Mouse (Mus musculus): ENCODE measurements at regions not wholly inside any gene's neighbourhood (a gene's known extent, or its start where the extent isn't known, plus 50 kb on each side); places are given as distances from the start of the nearest gene placed in this dataset.
A peak's percentile ranks its signal among the peaks of the same experiment; 100 is the strongest.

DNA sequence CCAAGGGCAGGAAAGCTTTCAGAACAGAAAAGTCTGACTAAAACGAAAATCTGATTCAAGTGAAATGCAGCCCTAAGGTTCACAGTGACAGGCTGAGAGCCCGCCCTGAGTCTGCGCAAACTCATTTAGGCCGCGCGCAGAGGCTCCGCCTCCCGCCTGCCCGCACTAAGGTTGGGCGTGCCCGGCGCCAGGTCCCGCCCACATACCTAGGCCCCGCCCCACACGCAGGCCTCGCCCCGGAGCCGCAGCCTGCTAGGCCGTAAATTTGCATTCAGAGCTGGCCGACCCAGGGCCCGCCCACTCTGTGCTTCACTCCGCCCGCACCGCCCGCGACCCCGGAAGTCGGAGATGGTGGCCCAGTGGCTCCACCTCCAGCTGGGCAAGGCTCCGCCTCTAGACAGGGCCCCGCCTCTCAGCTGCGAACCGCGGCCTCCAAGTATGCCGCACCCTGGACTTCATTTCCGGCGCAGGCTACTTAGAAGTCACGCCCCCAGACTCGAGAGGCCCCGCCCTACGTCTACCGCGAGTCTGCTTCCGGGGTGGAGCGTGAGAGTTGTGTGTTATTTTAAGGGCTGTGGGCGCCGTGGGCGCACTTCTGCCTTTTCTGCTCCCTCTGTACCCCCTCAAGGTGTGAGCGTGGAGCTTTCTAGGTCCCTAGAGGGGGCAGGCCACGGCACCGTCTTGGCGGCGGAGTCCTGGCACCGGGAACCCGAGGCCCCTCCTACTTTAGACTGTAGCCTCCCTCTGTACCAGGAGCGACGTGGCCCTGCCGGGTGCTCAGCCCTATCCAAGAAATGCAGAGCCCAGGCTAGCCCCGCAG lies 52.3 kb upstream of the Wnt7b start:
- TF ChIP-seq CTCF (IDR thresholded peaks at IDR 0.05; ENCODE audit: borderline replicate concordance, extremely low read depth, insufficient read depth, insufficient read length) (no peak), POLR2A (IDR thresholded peaks at IDR 0.05; ENCODE audit: borderline replicate concordance, extremely low read depth, insufficient read depth, insufficient read length, poor library complexity, severe bottlenecking) (peak; percentile 62; the same call in 1 of the 2 replicates)
- peak; percentile 100 for DNase-seq (ENCODE audit: low read depth)

DNA sequence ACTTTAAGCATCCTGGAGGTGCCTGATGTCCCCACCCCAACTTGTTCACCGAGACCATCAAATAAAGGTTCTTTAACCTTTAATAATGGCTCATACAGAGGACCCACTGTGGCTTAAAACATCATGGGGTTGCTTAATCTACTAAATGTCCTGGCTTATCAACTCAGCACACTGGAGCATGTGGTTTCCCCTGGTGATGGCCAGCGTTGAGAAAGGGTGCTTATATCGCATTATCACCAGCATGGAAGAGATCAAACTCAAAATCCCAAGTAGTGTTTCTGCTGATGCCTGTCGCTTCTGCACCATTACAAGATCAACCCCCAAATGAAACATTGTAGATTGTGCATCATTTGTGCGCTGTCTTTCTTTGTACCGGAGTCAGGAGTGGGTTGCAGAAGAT lies 53.2 kb upstream of the Wnt7b start:
- TF ChIP-seq CTCF (IDR thresholded peaks at IDR 0.05; ENCODE audit: borderline replicate concordance, extremely low read depth, insufficient read depth, insufficient read length): no peak
- TF ChIP-seq POLR2A (IDR thresholded peaks at IDR 0.05; ENCODE audit: borderline replicate concordance, extremely low read depth, insufficient read depth, insufficient read length, poor library complexity, severe bottlenecking): no peak
- no peak for DNase-seq (ENCODE audit: low read depth)

DNA sequence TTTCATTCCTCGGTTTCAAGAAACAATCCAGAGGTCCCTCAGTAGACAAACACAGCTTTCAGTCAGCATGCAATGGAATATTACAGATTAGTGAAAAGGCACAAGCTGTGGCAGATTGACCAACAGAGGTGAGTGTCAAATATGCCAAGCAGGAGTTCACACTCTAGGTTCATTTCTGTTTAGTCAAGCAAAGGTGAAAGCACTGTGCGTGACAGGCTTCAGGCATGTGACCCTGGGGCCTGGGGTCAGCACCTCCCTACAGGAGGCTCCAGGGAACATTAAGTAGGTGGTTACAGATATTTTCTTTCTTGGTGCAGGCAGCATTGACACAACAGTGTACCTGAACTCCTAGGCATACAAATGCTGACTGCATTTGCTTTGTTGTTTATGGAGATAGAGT lies 57.3 kb upstream of the Wnt7b start:
- TF ChIP-seq POLR2A (IDR thresholded peaks at IDR 0.05; ENCODE audit: borderline replicate concordance, extremely low read depth, insufficient read depth, insufficient read length, poor library complexity, severe bottlenecking): no peak
- no peak for TF ChIP-seq CTCF (IDR thresholded peaks at IDR 0.05; ENCODE audit: borderline replicate concordance, extremely low read depth, insufficient read depth, insufficient read length)
- DNase-seq (ENCODE audit: low read depth): no peak

DNA sequence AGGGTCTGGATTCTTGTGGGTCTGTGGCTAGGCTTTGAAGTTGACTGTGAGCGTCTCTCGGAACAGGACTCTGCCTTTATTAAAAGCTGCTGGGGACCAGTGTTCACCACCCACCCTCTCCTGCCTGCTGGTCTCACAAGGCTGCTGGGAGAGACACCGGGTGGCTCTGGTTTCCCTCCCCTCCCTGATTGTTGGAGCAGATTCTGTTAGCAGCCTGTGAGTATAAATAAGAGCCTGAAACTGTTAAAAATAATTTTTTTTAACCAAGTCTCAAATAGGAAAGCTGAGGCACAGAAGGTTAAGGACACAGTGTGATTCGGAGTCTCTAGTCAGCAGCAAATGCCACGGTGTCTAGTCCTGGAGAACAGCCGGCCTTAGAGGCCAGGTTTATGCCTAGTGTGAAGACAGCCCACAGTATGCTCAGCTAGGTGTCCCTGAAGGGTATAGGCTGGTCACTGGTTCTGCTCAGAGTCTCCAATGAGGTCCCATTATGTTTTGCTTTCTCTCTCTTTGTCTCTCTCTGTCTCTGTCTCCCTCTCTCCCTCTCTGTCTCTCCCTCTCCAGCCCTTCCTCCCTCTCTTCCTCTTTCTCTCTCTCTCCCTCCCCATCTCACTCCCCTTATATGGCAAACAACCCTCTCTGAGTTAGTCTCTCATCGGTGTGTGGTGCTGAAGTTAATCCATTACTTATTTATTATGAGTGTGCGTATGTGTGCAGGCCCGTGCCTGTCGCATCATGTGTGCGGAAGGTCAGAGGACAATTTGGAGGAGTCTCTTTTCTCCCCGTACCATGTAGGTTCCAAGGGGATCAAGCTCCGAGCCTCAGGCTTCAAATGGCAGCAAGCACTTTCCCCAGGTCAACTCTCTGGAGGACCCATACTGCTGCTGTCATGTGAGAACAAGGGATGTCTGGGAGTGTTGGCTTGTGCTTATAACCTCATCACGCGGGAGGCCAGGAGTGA lies 59.1 kb upstream of the Wnt7b start:
- TF ChIP-seq CTCF (IDR thresholded peaks at IDR 0.05; ENCODE audit: borderline replicate concordance, extremely low read depth, insufficient read depth, insufficient read length) (no peak), POLR2A (IDR thresholded peaks at IDR 0.05; ENCODE audit: borderline replicate concordance, extremely low read depth, insufficient read depth, insufficient read length, poor library complexity, severe bottlenecking) (no peak)
- DNase-seq (ENCODE audit: low read depth): no peak

DNA sequence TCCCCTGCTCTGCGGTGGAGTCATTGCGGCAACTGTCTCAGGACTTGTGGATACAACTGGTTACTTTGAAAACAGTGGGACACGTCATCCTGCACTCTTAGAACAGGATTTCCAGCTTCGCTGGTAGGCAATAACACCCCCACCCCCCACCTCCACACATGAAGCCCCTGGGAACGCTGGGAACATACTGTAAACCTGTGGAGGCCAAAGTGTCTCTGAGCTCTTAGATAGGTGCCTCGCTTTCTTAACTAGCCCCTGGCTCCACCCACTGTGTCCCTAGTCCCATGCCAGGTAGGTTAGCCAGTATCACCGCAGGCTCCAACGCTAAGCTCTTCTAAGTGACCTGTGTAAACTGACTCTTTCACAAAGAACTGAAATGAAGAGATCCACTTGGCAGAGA lies 63.1 kb upstream of the Wnt7b start:
- no peak for TF ChIP-seq CTCF (IDR thresholded peaks at IDR 0.05; ENCODE audit: borderline replicate concordance, extremely low read depth, insufficient read depth, insufficient read length)
- TF ChIP-seq POLR2A (IDR thresholded peaks at IDR 0.05; ENCODE audit: borderline replicate concordance, extremely low read depth, insufficient read depth, insufficient read length, poor library complexity, severe bottlenecking): no peak
- no peak for DNase-seq (ENCODE audit: low read depth)

DNA sequence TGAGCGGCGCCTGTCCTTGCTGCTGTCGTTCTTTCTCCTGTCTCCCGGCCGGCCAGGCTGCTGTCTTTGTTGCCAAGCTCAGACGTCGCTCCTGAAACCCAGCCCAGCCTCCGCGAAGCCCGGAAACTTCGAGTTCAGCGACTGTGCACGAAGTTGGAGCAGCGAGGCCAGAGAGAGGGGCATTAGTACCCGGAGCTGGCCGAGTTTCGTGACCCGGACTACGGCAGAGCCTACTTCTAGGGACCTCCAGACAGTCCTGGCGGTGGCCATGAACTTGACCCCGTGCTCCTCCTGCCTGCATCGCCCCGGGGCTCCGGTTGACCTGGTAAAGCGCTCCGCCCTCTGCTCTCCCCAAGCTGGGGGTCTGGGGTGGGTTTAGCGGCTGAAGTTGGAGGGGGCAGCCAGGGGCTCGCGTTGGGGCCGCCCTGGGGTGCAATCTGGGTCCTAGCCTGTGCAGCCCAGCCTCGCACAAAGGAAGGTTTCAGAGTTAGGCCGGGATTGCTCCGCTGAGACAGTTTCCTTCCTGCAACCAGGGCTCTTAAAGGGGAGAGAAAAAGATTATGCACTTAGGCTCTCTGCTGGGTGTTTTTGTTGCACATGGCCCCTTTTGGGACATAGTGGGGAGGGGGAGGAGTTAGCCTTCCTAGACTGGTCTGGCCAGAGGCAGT lies 63.8 kb upstream of the Wnt7b start:
- peak; percentile 76 for DNase-seq (ENCODE audit: low read depth)
- TF ChIP-seq CTCF (IDR thresholded peaks at IDR 0.05; ENCODE audit: borderline replicate concordance, extremely low read depth, insufficient read depth, insufficient read length) (no peak), POLR2A (IDR thresholded peaks at IDR 0.05; ENCODE audit: borderline replicate concordance, extremely low read depth, insufficient read depth, insufficient read length, poor library complexity, severe bottlenecking) (no peak)

DNA sequence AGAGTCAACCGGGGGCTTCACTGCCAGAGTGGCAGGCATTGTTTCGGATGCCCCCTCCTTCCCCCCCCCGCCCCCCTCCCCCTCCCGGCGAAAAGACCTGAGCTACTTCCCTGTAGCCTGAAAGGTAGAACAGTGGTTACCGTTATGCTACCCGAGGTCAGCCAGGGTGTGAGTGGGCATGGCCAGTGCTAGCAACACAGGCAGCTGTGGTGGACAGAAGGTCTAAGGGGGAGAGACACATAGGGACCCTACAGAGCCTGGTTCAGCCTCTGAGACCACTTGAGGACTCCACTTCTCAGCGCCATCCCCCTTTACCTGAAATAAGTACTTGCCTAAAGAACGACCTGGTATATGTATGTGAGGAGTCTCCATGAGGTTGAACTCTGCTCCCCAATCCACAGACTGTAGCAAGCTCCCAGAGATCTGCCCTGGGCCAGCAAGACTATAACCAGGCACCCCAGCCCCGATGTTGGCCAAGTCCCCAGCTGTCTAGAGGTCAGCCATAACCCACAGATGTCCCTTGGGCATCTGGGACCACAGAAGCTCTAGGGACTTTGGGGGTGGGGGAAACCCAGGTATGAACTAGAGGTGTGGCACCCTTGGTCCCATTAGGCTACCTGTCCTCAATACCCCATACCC lies 64.5 kb upstream of the Wnt7b start:
- TF ChIP-seq POLR2A (IDR thresholded peaks at IDR 0.05; ENCODE audit: borderline replicate concordance, extremely low read depth, insufficient read depth, insufficient read length, poor library complexity, severe bottlenecking) (no peak), CTCF (IDR thresholded peaks at IDR 0.05; ENCODE audit: borderline replicate concordance, extremely low read depth, insufficient read depth, insufficient read length) (no peak)
- no peak for DNase-seq (ENCODE audit: low read depth)

DNA sequence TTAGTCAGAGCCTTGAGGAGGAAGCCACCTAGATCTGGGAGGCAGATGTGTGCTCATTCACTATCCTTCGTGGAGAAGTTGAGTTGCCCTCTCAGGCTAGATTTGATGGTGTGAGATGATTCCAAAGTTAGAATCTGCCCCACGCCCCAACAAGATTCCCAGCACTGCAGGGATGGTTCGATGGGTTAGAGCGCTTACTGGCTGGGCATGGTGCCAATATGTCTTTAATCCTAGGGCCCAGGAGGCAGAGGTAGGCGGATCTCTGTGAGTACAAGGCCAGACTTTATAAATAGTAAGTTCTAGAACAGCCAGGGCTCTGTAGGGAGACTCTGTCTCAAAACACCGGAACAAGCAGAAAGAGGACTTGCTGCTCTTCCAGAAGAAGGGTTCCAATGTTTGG lies 65.3 kb upstream of the Wnt7b start:
- TF ChIP-seq CTCF (IDR thresholded peaks at IDR 0.05; ENCODE audit: borderline replicate concordance, extremely low read depth, insufficient read depth, insufficient read length) (no peak), POLR2A (IDR thresholded peaks at IDR 0.05; ENCODE audit: borderline replicate concordance, extremely low read depth, insufficient read depth, insufficient read length, poor library complexity, severe bottlenecking) (no peak)
- DNase-seq (ENCODE audit: low read depth): no peak

DNA sequence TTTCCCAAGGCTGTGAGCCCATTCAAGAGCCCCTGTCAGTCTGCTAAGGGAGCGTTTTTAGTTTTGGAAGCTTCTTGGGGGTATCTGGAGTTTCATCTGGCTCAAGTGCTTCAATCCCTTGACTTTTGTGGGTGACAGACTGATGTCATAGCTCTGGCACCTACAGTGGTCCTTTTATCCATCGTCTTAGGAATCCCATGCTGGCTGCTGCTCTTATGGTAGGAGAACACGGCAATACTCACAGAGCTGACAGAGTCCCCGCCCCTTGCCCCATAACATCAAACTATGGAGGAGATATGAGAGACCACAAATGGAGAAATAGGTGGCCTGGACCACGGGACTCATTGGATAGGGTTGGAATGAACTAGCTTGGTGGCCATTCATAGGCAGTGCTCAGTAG lies 68.0 kb upstream of the Wnt7b start:
- no peak for TF ChIP-seq POLR2A (IDR thresholded peaks at IDR 0.05; ENCODE audit: borderline replicate concordance, extremely low read depth, insufficient read depth, insufficient read length, poor library complexity, severe bottlenecking)
- no peak for DNase-seq (ENCODE audit: low read depth)

DNA sequence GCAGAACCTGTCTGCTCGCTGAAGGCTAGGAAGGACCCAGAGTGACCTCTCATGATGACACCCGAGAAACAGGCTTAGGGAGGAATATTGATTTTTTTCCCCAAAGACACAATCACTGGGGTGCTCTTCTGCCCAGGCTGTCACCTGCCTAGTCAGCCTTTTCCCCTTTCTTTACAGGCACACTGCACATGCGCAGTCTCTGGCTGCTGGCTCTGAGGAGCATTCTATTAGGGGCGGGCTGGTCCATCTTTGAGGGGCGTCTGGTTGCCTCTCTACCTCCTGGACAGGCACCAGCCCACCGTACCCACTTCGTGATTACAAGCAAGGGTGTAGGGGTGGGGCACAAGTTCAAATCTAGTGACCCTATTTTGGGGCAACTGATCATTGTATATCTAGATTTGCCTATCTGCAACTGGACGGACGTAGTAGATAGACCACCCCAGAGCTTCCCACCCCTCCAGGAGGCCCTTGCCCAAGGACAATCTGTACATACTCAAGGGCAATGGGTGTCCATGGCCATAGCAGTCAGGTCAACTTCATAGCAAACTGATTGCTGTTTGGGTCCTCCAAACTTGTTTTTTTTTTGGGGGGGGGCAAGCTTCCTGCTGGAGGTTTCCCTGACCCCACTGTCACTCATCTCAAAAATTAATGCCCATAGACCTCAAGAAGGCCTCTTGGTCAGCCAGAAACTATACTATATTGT lies 69.6 kb upstream of the Wnt7b start:
- DNase-seq (ENCODE audit: low read depth): peak; percentile 41
- no peak for TF ChIP-seq POLR2A (IDR thresholded peaks at IDR 0.05; ENCODE audit: borderline replicate concordance, extremely low read depth, insufficient read depth, insufficient read length, poor library complexity, severe bottlenecking)
